Mouse (Mus musculus) midbrain, postnatal 0 days (tissue): ENCODE measurements at regions not wholly inside any gene's neighbourhood (a gene's known extent, or its start where the extent isn't known, plus 50 kb on each side); places are given as distances from the start of the nearest gene placed in this dataset.

Experiments
- ATAC-seq: fragments of 200-750 bp; cut with Nextera tagmentation; 2 replicates; pipeline ENCODE4 v1.8.0; 2017; ENCODE audit warnings: moderate number of reproducible peaks, mild to moderate bottlenecking, moderate TSS enrichment, moderate library complexity; ENCODE audit not compliant: low FRiP score
- DNase-seq: peaks from one replicate; pipeline ENCODE4 v3.0.0-alpha.2; 2015; ENCODE audit warnings: low spot score
- H3K27ac ChIP-seq: fragments of 300-500 bp; sonication (generic); 2 replicates; pipeline ENCODE4 v1.5.1; 2014; ENCODE audit warnings: low read depth, mild to moderate bottlenecking, low read length, mixed read lengths
- H3K27me3 ChIP-seq: fragments of 300-500 bp; sonication (generic); 2 replicates; pipeline ENCODE4 v1.6.1; 2014; ENCODE audit warnings: low read length, control low read depth, mixed read lengths; ENCODE audit not compliant: insufficient read depth
- H3K36me3 ChIP-seq: fragments of 300-500 bp; sonication (generic); 2 replicates; pipeline ENCODE4 v1.6.1; 2014; ENCODE audit warnings: low read length, control low read depth, mixed read lengths; ENCODE audit not compliant: insufficient read depth
- H3K4me1 ChIP-seq: fragments of 300-500 bp; sonication (generic); 2 replicates; pipeline ENCODE4 v1.6.1; 2014; ENCODE audit warnings: mild to moderate bottlenecking, control low read depth, antibody characterized with exemption, low read length, mixed read lengths; ENCODE audit not compliant: insufficient read depth
- H3K4me2 ChIP-seq: fragments of 300-500 bp; sonication (generic); 2 replicates; pipeline ENCODE4 v1.6.1; 2014; ENCODE audit warnings: low read depth, mild to moderate bottlenecking, low read length, mixed read lengths; ENCODE audit not compliant: poor library complexity, severe bottlenecking
- H3K4me3 ChIP-seq: fragments of 300-500 bp; sonication (generic); 2 replicates; pipeline ENCODE4 v1.5.1; 2014; ENCODE audit warnings: low read depth, mild to moderate bottlenecking, low read length, moderate library complexity
- H3K9ac ChIP-seq: fragments of 300-500 bp; sonication (generic); replicated peaks from 2 replicates; pipeline ENCODE4 v1.6.1; 2014; ENCODE audit warnings: mild to moderate bottlenecking, low read length, moderate library complexity, mixed read lengths; ENCODE audit not compliant: poor library complexity, severe bottlenecking
- H3K9me3 ChIP-seq: fragments of 300-500 bp; sonication (generic); 2 replicates; pipeline ENCODE4 v1.6.1; 2016; ENCODE audit warnings: low read length, control low read depth
- CTCF ChIP-seq: IDR thresholded peaks from 2 replicates; pipeline ENCODE4 v1.5.1; 2016; ENCODE audit warnings: antibody characterized with exemption, mild to moderate bottlenecking
- WGBS: fragments of 180-500 bp; shearing (Covaris S2); extraction: QIAGEN DNeasy Blood & Tissue Kit; methylation state at CpG from one replicate; pipeline ENCODE4 v1.1.7; 2014; 5-methylcytosine and 5-hydroxymethylcytosine counted together

DNA sequence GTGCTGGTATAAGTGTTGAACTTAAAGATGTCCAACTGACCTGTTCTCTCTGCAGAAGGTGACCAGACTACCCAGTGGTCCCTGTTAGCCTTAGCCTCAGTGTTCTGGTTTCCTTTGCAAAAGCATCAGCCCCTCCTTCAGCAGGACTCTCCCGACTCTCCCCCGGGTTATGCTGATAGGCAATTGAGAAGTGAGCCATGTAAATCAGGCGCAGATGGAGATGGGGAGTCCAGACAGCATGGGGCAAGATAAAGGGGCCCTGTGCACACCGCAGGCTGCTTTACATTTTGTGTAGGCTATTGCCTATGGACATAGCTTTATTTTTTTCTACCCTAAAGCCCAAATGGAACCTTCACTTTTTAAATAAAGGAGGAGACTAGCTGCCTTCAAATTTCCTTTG, 213.0 kb downstream of the Med10 start:
- no peak overlapping the region for H3K27ac ChIP-seq
- DNase-seq: no peak

DNA sequence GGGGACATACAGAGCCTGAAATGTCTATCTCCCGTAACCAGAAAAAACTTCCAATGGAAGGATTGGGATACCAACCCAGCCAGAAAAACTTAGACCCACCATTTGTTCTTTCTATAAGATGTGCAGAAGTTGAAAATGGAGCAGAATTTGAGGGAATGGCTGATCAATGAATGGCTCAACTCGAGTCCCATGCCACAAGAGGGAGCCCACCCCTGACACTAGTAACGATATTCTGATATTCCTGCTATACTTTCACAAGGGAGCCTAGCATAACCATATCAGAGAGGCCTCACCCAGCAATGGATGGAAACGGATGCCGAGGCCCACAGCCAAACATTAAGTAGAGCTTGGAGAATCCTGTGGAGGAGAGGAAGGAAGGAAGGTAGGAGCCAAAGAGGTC, 215.3 kb downstream of the Med10 start:
- DNase-seq: no peak

More for the DNA sequence above, 213.0 kb downstream of the Med10 start:
- ATAC-seq: no peak
- H3K4me2 ChIP-seq: no peak overlapping the region
- TF ChIP-seq CTCF: no peak
- H3K4me1 ChIP-seq: no peaks in the 10 kb centered on the region
- H3K27me3 ChIP-seq: no peaks in the 10 kb centered on the region
- 28% methylated on average over 4 of the region's 4 CpGs for WGBS
- no peaks in the 10 kb centered on the region for H3K36me3 ChIP-seq
- H3K9me3 ChIP-seq: no peaks in the 10 kb centered on the region
- no peak overlapping the region for H3K4me3 ChIP-seq
- no peak overlapping the region for H3K9ac ChIP-seq

DNA sequence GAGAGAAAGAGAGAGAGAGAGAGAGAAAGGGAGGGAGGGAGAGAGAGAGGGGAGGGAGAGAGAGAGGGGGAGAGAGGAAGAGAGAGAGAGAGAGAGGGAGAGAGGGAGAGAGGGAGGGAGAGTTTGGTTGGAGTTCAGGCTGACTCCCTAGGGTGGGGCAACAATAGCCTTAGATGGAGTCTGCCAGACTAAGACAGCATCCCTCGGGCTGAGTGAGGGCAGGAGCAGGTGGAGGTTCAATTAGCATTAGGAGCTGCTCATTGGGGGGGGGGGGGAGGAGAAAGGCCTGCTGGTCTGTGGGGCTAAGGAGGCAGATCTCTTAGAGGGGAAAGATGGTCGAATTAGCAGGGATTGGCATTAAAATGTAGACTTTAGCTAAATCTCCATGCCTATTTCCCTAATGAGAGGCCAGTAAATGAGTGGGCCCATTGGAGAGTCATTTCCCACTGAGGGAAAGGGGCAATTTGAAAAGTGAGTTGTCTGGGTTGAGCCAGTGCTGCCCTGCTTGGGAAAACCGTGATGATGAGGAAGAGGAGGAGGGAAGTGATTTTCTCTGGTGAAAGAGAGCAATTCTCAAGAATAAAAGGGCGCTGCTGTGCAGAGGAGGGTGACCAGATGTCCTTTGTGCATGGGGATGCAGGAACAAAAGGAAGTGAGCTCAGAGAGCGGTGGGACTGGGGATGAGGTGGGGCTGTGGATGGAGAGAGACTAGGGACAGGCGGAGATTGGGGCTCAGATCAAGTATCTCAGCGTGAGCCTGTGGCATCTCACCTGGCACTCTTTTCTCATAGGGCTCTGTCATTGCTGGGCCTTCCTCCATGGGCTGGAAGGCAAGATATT, 218.0 kb downstream of the Med10 start:
- DNase-seq (no peak), ATAC-seq (no peak)
- Histone ChIP-seq H3K9me3 (no peaks in the 10 kb centered on the region), H3K4me2 (no peak overlapping the region), H3K4me1 (no peaks in the 10 kb centered on the region), H3K9ac (no peak overlapping the region), H3K4me3 (no peak overlapping the region), H3K27ac (no peak overlapping the region), H3K27me3 (no peaks in the 10 kb centered on the region), H3K36me3 (no peaks in the 10 kb centered on the region)
- TF ChIP-seq CTCF: no peak
- 22% methylated on average over 7 of the region's 7 CpGs for WGBS

More for the DNA sequence above, 215.3 kb downstream of the Med10 start:
- peak; percentile 57 for TF ChIP-seq CTCF
- Histone ChIP-seq H3K4me3 (no peak overlapping the region), H3K9me3 (no peaks in the 10 kb centered on the region), H3K27ac (no peak overlapping the region), H3K4me1 (no peaks in the 10 kb centered on the region), H3K9ac (no peak overlapping the region), H3K36me3 (no peaks in the 10 kb centered on the region), H3K4me2 (no peak overlapping the region), H3K27me3 (no peaks in the 10 kb centered on the region)
- ATAC-seq: no peak
- 84% methylated on average over 5 of the region's 5 CpGs for WGBS

DNA sequence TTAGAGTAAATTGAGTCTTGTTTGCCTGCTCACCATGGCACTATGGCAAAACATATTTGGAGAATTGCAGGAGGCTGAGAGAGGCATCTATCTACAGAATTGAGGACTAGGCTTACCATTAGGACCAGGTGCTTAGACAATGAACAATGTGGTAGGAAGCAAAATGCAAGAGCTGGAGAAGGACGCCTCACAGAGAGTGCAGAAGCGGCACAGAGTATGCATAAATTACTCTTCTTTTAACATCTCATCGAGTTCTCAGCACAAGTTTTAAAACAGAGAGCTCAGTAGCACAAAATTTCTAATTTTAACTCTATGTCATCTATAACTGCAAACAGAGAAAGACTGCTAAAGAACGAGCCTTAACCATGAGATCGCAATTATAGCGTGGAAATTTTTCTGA, 231.1 kb downstream of the Med10 start:
- H3K36me3 ChIP-seq: no peaks in the 10 kb centered on the region
- DNase-seq (no peak), ATAC-seq (no peak)
- 36% methylated on average over 6 of the region's 6 CpGs for WGBS
- no peaks in the 10 kb centered on the region for H3K4me1 ChIP-seq
- TF ChIP-seq CTCF: no peak
- no peak overlapping the region for H3K4me2 ChIP-seq
- no peak overlapping the region for H3K4me3 ChIP-seq
- H3K27me3 ChIP-seq: no peaks in the 10 kb centered on the region
- no peak overlapping the region for H3K9ac ChIP-seq
- H3K27ac ChIP-seq: no peak overlapping the region
- H3K9me3 ChIP-seq: no peaks in the 10 kb centered on the region

DNA sequence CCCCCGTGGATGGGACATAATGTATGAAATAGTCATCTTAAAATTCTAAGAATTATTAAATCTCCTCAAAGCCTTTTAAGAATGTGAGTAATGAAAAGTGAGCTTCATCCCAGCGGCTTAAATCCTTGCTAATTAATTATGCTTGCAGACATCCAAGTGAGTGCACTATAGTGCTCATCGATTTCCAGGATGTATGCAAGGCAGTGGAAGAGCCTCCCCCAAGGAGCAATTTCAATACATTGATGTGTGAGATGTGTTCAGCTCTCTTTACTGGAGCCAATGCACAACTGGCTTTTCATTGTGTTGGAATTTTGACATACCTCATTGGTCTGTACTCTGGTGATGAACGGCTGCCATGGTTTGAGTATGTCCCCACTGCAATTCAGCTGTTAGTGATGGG, 231.6 kb downstream of the Med10 start:
- Histone ChIP-seq H3K4me2 (no peak overlapping the region), H3K27ac (no peak overlapping the region), H3K4me3 (no peak overlapping the region), H3K27me3 (no peaks in the 10 kb centered on the region), H3K9me3 (no peaks in the 10 kb centered on the region), H3K9ac (no peak overlapping the region), H3K4me1 (no peaks in the 10 kb centered on the region), H3K36me3 (no peaks in the 10 kb centered on the region)
- ATAC-seq (no peak), DNase-seq (no peak)
- TF ChIP-seq CTCF: no peak
- WGBS: 29% methylated on average over 4 of the region's 4 CpGs

DNA sequence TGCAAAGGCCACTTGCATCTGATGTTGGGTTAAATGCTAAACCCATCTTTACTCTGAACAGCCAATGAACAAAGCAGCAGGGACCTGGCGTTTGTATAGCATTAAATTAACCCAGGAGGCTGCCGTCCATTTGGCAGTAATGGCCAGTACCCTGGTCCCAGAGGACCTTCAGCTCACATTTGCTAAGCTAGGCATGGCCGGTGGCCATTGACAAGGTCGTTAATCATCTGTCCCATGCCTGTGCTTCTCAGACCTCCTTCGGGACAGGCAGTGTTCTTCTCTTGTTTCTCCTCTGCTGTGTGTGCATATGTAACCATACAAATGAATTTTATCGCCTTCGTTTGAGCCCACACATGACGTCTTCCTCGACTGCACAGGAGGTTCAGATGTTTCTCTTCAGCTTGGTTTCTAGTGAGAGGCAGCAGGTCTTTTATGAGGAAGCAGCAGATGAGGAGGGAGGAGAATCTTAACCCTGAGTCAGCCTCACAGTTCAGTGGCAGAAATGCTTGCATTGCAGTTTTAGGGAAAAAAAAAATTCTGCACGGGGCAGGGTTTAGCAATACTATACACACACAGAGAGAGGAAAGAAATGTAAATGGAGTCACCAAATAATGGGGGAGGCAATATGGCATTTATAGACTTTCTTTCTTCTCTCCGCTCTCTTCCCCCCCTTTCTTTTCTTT, 235.9 kb downstream of the Med10 start:
- no peak overlapping the region for H3K9ac ChIP-seq
- ATAC-seq (no peak), DNase-seq (peak; percentile 71)
- no peaks in the 10 kb centered on the region for H3K36me3 ChIP-seq
- H3K27ac ChIP-seq: no peak overlapping the region
- 49% methylated on average over 11 of the region's 11 CpGs for WGBS
- H3K27me3 ChIP-seq: no peaks in the 10 kb centered on the region
- H3K9me3 ChIP-seq: no peaks in the 10 kb centered on the region
- H3K4me3 ChIP-seq: no peak overlapping the region
- TF ChIP-seq CTCF: no peak
- no peak overlapping the region for H3K4me2 ChIP-seq
- no peaks in the 10 kb centered on the region for H3K4me1 ChIP-seq
